Mouse (Mus musculus) ES-Bruce4 (cell line): ENCODE results near the gene Mn1. TPM values are rescaled to one million over a fixed set of nuclear protein-coding genes. Genes with fewer than 3 reads are reported as not detected.

ENCODE experiments used
- H3K27ac ChIP-seq: 2 replicates; pipeline ENCODE4 v1.5.1; 2012; ENCODE audit warnings: low read length, inconsistent platforms; ENCODE audit not compliant: insufficient read depth
- H3K27me3 ChIP-seq: 2 replicates; pipeline ENCODE4 v1.6.1; 2012; ENCODE audit warnings: mild to moderate bottlenecking, low read length, inconsistent platforms; ENCODE audit not compliant: control insufficient read depth, poor library complexity, insufficient read depth, severe bottlenecking
- H3K36me3 ChIP-seq: 2 replicates; pipeline ENCODE4 v1.6.1; 2012; ENCODE audit warnings: inconsistent platforms, mild to moderate bottlenecking, low read length, moderate library complexity; ENCODE audit not compliant: control insufficient read depth, poor library complexity, insufficient read depth, severe bottlenecking
- H3K4me1 ChIP-seq: one replicate; pipeline ENCODE4 v1.8.1; 2011; ENCODE audit warnings: low read length; ENCODE audit not compliant: control insufficient read depth, insufficient read depth
- H3K4me3 ChIP-seq: 2 replicates; pipeline ENCODE4 v1.5.1; 2011; ENCODE audit warnings: low read depth, mild to moderate bottlenecking, low read length
- H3K9ac ChIP-seq: 2 replicates; pipeline ENCODE4 v1.6.1; 2012; ENCODE audit warnings: low read depth, mild to moderate bottlenecking, inconsistent platforms; ENCODE audit not compliant: poor library complexity, severe bottlenecking
- H3K9me3 ChIP-seq: replicated peaks from 2 replicates; pipeline ENCODE4 v1.6.1; 2012; ENCODE audit warnings: mild to moderate bottlenecking, low read length, inconsistent platforms; ENCODE audit not compliant: control insufficient read depth, poor library complexity, insufficient read depth, severe bottlenecking
- CTCF ChIP-seq: IDR thresholded peaks from one replicate; pipeline ENCODE4 v1.8.1; 2011; ENCODE audit warnings: low read depth, low read length
- EP300 ChIP-seq: IDR thresholded peaks from 2 replicates; pipeline ENCODE4 v1.6.1; 2011; ENCODE audit warnings: low read depth, low read length; ENCODE audit not compliant: insufficient read depth
- POLR2A ChIP-seq: IDR thresholded peaks from one replicate; pipeline ENCODE4 v1.8.1; 2011; ENCODE audit warnings: low read length; ENCODE audit not compliant: insufficient read depth
- polyA plus RNA-seq: library from polyadenylated mRNA; stranded (reverse); fragments of >200 nt; gene quantifications from 2 replicates; pipeline ENCODE4 v1.2.4, GENCODE M21; 2011; ENCODE audit warnings: low read depth; ENCODE audit not compliant: missing spikeins, insufficient read depth, insufficient read length

Gene Mn1
- polyA plus RNA-seq, 1 experiment = 1.9 TPM

DNA sequence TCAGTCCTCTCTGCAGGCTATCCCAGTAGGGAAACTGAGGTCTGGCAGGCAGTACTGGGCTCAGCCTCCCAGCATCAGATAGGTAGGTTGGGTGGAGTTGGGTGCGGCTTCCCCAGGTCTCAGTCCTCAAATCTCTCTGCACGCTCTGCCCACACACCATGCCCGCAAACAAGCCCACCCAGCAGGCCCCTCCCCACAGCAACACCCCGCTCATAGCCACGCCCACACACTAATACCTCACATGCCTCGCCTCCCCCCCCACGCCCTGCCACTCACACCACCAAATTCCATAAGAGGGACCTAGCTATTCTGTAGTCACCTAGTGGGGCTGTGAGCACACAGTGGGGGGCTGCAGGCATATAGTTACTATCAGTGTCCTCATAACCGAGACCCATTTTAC is 21.7 kb downstream of the Mn1 start:
- H3K4me1 ChIP-seq = peaks cover 8% of the 10 kb centered on the region
- no peak overlapping the region for H3K27ac ChIP-seq
- H3K9ac ChIP-seq = no peak overlapping the region
- H3K9me3 ChIP-seq = no peaks in the 10 kb centered on the region
- H3K4me3 ChIP-seq = no peak overlapping the region
- no peaks in the 10 kb centered on the region for H3K27me3 ChIP-seq
- TF ChIP-seq EP300 (no peak), POLR2A (no peak), CTCF (no peak)
- H3K36me3 ChIP-seq = no peaks in the 10 kb centered on the region

DNA sequence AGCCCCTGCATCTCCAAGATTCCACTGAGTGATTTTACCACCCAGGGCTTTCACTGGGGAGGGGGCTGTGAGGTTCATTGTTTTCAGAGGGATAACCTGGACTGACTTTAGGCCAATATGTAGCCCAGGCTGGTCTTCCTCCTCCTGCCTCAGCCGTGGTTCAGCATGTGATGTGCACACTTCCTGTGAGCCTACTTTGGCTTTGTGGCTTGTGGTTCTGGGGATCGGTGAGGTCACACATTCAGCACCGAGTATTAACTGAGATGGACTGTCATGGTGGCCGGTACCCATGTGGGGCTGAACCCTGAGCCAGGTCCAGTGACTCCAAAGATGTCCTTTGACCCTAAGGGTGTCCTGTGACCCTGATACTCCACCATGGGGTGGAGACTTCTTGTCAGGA is 23.1 kb downstream of the Mn1 start:
- no peaks in the 10 kb centered on the region for H3K36me3 ChIP-seq
- H3K9me3 ChIP-seq = no peaks in the 10 kb centered on the region
- H3K4me3 ChIP-seq = no peak overlapping the region
- TF ChIP-seq POLR2A (no peak), CTCF (no peak), EP300 (no peak)
- H3K27ac ChIP-seq = no peak overlapping the region
- peaks cover 5% of the 10 kb centered on the region for H3K4me1 ChIP-seq
- H3K9ac ChIP-seq = no peak overlapping the region
- no peaks in the 10 kb centered on the region for H3K27me3 ChIP-seq

DNA sequence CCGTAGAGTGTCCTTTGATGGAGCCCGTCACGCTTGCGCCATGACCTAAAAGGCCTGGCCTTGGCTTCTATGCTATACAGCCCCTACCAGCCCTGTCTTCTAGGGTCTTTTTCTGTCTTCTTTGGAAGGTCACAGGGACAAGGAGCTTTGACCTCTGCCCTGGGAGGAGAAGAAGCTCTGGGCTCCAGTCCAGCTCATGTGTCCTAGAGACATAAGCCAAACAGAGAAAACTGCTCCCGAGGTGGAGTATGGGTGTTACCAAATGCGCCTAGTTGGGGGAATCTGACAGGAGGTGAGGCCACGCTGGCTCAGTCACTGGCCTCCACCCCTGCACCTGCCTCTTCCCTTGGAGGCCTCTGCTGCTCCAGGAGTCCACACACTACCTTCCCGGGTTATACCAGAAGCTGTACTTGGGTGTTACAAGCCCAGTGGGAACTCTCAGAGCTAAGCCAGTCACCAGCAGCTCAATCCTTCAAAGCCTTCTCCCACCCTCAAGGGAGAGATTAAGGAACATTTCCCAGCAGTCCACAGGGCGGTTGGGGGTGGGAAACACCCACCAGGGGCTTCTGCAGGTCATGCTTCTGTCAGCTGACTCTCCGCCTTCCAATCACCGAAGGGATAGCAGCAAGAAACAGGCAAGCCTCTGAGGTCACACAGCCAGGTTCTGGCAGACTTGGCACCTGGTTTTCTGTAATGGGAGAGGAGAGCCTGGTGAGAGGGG is 25.1 kb downstream of the Mn1 start:
- H3K4me3 ChIP-seq = no peak overlapping the region
- H3K9me3 ChIP-seq = no peaks in the 10 kb centered on the region
- H3K9ac ChIP-seq = no peak overlapping the region
- H3K27me3 ChIP-seq = no peaks in the 10 kb centered on the region
- H3K27ac ChIP-seq = no peak overlapping the region
- peaks cover 2% of the 10 kb centered on the region for H3K4me1 ChIP-seq
- no peak for TF ChIP-seq POLR2A
- TF ChIP-seq CTCF = no peak
- TF ChIP-seq EP300 = no peak
- no peaks in the 10 kb centered on the region for H3K36me3 ChIP-seq

GRCm38 (mm10) chr5:111443636-111444035 is 26.5 kb downstream of the Mn1 start:
- Histone ChIP-seq H3K4me1 (no peaks in the 10 kb centered on the region), H3K9me3 (no peaks in the 10 kb centered on the region), H3K27me3 (no peaks in the 10 kb centered on the region), H3K4me3 (no peak overlapping the region), H3K36me3 (no peaks in the 10 kb centered on the region), H3K27ac (no peak overlapping the region), H3K9ac (no peak overlapping the region)
- TF ChIP-seq EP300 (no peak), CTCF (no peak), POLR2A (no peak)

DNA sequence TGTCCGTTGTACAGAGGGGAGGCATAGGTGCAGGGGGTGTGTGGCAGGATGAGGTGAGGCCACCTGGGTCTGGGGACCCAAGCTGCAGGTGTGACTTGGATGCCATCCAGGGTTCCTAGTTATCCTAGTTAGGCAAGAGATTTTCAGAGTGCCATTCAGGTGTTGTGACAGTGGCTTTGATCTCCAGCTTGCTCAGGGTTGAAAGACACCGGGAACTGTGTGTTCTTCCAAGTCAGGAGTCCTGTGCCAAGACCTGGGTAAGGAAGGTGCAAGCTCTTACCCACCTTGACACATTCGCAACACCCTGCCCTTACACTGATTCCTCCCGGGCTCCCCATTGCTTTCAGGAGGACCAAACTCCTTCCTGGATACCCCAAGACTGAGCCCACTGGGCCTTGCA is 27.2 kb downstream of the Mn1 start:
- Histone ChIP-seq H3K9ac (no peak overlapping the region), H3K36me3 (no peaks in the 10 kb centered on the region), H3K27ac (no peak overlapping the region), H3K4me3 (no peak overlapping the region), H3K9me3 (no peaks in the 10 kb centered on the region), H3K4me1 (no peaks in the 10 kb centered on the region), H3K27me3 (no peaks in the 10 kb centered on the region)
- TF ChIP-seq POLR2A (no peak), EP300 (no peak), CTCF (no peak)

- no peaks in the 10 kb centered on the region for H3K36me3 ChIP-seq
- no peak overlapping the region for H3K4me3 ChIP-seq
- H3K27me3 ChIP-seq = no peaks in the 10 kb centered on the region
- H3K4me1 ChIP-seq = no peaks in the 10 kb centered on the region
- H3K9ac ChIP-seq = no peak overlapping the region
- H3K27ac ChIP-seq = no peak overlapping the region
- no peaks in the 10 kb centered on the region for H3K9me3 ChIP-seq
- TF ChIP-seq POLR2A = no peak
- TF ChIP-seq CTCF = no peak
- no peak for TF ChIP-seq EP300
These were observed 29.5 kb downstream of the Mn1 start for GRCm38 (mm10) chr5:111446652-111447051.
